In genomic region chr3:58493621-58494020, GRCm38 (mm10) we compare ENCODE assay signal across 25 mouse cellular contexts. TPM values are rescaled to one million over a fixed set of nuclear protein-coding genes. Genes with fewer than 3 reads are reported as not detected.
A peak's percentile ranks its signal among the peaks of the same experiment; 100 is the strongest.
DNase-seq lines count a peak whose midpoint lies in the region; ATAC-seq lines count a peak whose summit lies in the region.
"Had no signal": no experiment of that assay in that cellular context is flagged by ENCODE, and none has a peak within 500 bp of the region (broad histone marks: within the 10 kb centered on the region; RNA-seq: fewer than 3 reads in every experiment).

No protein-coding gene starts in this region.

- H3K9ac ChIP-seq in liver, embryonic 12.5 days = no peak overlapping the region
- H3K9ac ChIP-seq: forebrain, postnatal 0 days; hindbrain, embryonic 14.5 days; liver, postnatal 0 days; midbrain, embryonic 13.5 days; stomach, embryonic 15.5 days had no signal

- ATAC-seq in erythroblast, adult 5-6 weeks (replicated peaks; ENCODE audit: low FRiP score, poor library complexity, severe bottlenecking) = no peak
- ATAC-seq in liver, embryonic 12.5 days = no peak
- ATAC-seq: forebrain, postnatal 0 days; liver, postnatal 0 days; midbrain, embryonic 13.5 days had no signal

- peak; percentile 35 to 47 for DNase-seq in left cerebral cortex, adult 18-20 months (ENCODE audit: low spot score in 2 of 2)
- no peak for DNase-seq in left cerebral cortex, postnatal 10 days (ENCODE audit: extremely low spot score in 1 of 2, low spot score in 2 of 2)
- DNase-seq in 416B (ENCODE audit: low read depth) = peak; percentile 40
- peak; percentile 80 for DNase-seq in brain, adult 2 months (ENCODE audit: low read depth, low spot score)
- peak; percentile 29 for DNase-seq in right cerebral cortex, postnatal 25 days
- DNase-seq: adrenal gland, postnatal 25 days; cerebellum, adult 9-10 months; forebrain, postnatal 0 days; gastrocnemius, adult 2 months; heart, postnatal 4 days; kidney, adult 2 months; liver, postnatal 0 days; lung, postnatal 14 days; thymus, adult 2 months; thymus, postnatal 4 days had no signal

- intact Hi-C loops in left cerebral cortex, postnatal 10 days (cut with DNase I) = loop anchor here (5.0 kb wide), 2 partner anchors 76 to 651 kb away; no protein-coding TSS in a partner anchor

- 55% methylated on average over 4 of the region's 4 CpGs for WGBS in liver, embryonic 12.5 days (ENCODE audit: insufficient replicate concordance)

- H3K36me3 ChIP-seq in liver, embryonic 12.5 days = no peaks in the 10 kb centered on the region
- H3K36me3 ChIP-seq: forebrain, embryonic 10.5 days; heart, embryonic 10.5 days; limb, embryonic 10.5 days; midbrain, embryonic 13.5 days; stomach, embryonic 15.5 days had no signal

- H3K9me3 ChIP-seq in liver, embryonic 12.5 days (replicated peaks) = no peaks in the 10 kb centered on the region
- H3K9me3 ChIP-seq: forebrain, embryonic 10.5 days; heart, embryonic 10.5 days; limb, embryonic 10.5 days; megakaryocyte, embryonic 14.5 days; midbrain, embryonic 13.5 days; stomach, embryonic 15.5 days had no signal

- H3K4me3 ChIP-seq in liver, embryonic 12.5 days = no peak overlapping the region
- H3K4me3 ChIP-seq: forebrain, embryonic 10.5 days; gastrocnemius, adult 2 months; heart, embryonic 10.5 days; limb, embryonic 10.5 days; megakaryocyte, embryonic 14.5 days; midbrain, embryonic 13.5 days; stomach, embryonic 15.5 days had no signal

- H3K4me2 ChIP-seq in liver, embryonic 12.5 days = no peak overlapping the region
- H3K4me2 ChIP-seq: hindbrain, embryonic 14.5 days; midbrain, embryonic 13.5 days; stomach, embryonic 15.5 days had no signal

- no peak overlapping the region for H3K27ac ChIP-seq in liver, embryonic 12.5 days
- H3K27ac ChIP-seq: forebrain, embryonic 10.5 days; gastrocnemius, adult 2 months; heart, embryonic 10.5 days; hindbrain, embryonic 14.5 days; kidney, postnatal 0 days; limb, embryonic 10.5 days; midbrain, embryonic 13.5 days; stomach, embryonic 15.5 days had no signal

- no peaks in the 10 kb centered on the region for H3K27me3 ChIP-seq in liver, embryonic 12.5 days (replicated peaks)
- H3K27me3 ChIP-seq: megakaryocyte, embryonic 14.5 days; midbrain, embryonic 13.5 days; stomach, embryonic 15.5 days had no signal

- no peaks in the 10 kb centered on the region for H3K4me1 ChIP-seq in liver, embryonic 12.5 days
- H3K4me1 ChIP-seq: forebrain, embryonic 10.5 days; heart, embryonic 10.5 days; limb, embryonic 10.5 days; midbrain, embryonic 13.5 days; stomach, embryonic 15.5 days had no signal

RNA-seq across cellular contexts. Expression of gene Eif2a, which starts 32.0 kb away (rescaled TPM):
- total RNA-seq in left cerebral cortex, adult 18-20 months (2021) = 10 to 100 TPM; 41.6 to 42.6 TPM
- total RNA-seq in left cerebral cortex, postnatal 10 days (2021) = 10 to 100 TPM; 41.9 to 42.4 TPM
- 53.5 and 72.8 TPM in 2 replicates for total RNA-seq in erythroblast, adult 5-6 weeks (2015; ENCODE audit: low replicate concordance)
- 20.9 and 26.5 TPM in 2 replicates for total RNA-seq in erythroblast, adult 5-6 weeks (2017; ENCODE audit: low replicate concordance)
- 40.0 and 41.1 TPM in 2 replicates for polyA plus RNA-seq in liver, embryonic 12.5 days (2016; fragmentation: Nextera tagmentation; extraction: Ambion mirVana)

RNA-seq across cellular contexts. Expression of gene Serp1, which starts 32.1 kb away (rescaled TPM):
- total RNA-seq in left cerebral cortex, adult 18-20 months (2021) = 10 to 100 TPM; 19.7 to 23.1 TPM
- total RNA-seq in left cerebral cortex, postnatal 10 days (2021) = 10 to 100 TPM; 26.0 to 26.1 TPM
- 39.8 and 39.9 TPM in 2 replicates for total RNA-seq in erythroblast, adult 5-6 weeks (2015; ENCODE audit: low replicate concordance)
- total RNA-seq in erythroblast, adult 5-6 weeks (2017; ENCODE audit: low replicate concordance) = 35.8 and 40.0 TPM in 2 replicates
- polyA plus RNA-seq in liver, embryonic 12.5 days (2016; fragmentation: Nextera tagmentation; extraction: Ambion mirVana) = 121 and 123 TPM in 2 replicates

Comparison
In these comparisons a context has a peak if more than half of its experiments do, and no peak if none do; other contexts are left out.
1. DNase-seq: peak in left cerebral cortex, adult 18-20 months (2 of 2), 416B (single experiment), brain, adult 2 months (single experiment) and right cerebral cortex, postnatal 25 days (single experiment); none in left cerebral cortex, postnatal 10 days (0 of 2).